Mouse (Mus musculus): Measurements from ENCODE around the gene Spast. TPM values are rescaled to one million over a fixed set of nuclear protein-coding genes. Genes with fewer than 3 reads are reported as not detected.

Gene Spast
- polyA plus RNA-seq, 1 experiment from 2014 or later = 9.1 TPM

- ATAC-seq (replicated peaks; ENCODE audit: extremely low read depth, insufficient read depth, low FRiP score) = no peak
- no peak overlapping the region for H3K4me3 ChIP-seq (ENCODE audit: low read length)
- no peaks in the 10 kb centered on the region for H3K9me3 ChIP-seq (replicated peaks; ENCODE audit: control insufficient read depth, low read length)
- WGBS = 67% methylated on average over 5 of the region's 5 CpGs
- no peaks in the 10 kb centered on the region for H3K36me3 ChIP-seq (ENCODE audit: control insufficient read depth, insufficient read depth)
- H3K4me1 ChIP-seq (ENCODE audit: control insufficient read depth, insufficient read depth, low read length) = peaks cover 9% of the 10 kb centered on the region; the same call in 1 of the 2 replicates
- H3K4me2 ChIP-seq (ENCODE audit: low read depth, low read length) = no peak overlapping the region
- no peaks in the 10 kb centered on the region for H3K27me3 ChIP-seq (ENCODE audit: control insufficient read depth, insufficient read depth, low read length)
- no peak overlapping the region for H3K27ac ChIP-seq (ENCODE audit: low read length)
- H3K9ac ChIP-seq (ENCODE audit: low read length) = no peak overlapping the region
Observed at GRCm38 (mm10) chr17:74432631-74433030, 93.8 kb downstream of the Spast start.

GRCm38 (mm10) chr17:74437762-74438161 is 99.0 kb downstream of the Spast start:
- 76% methylated on average over 9 of the region's 9 CpGs for WGBS
- Histone ChIP-seq H3K4me3 (ENCODE audit: low read length) (no peak overlapping the region), H3K4me2 (ENCODE audit: low read depth, low read length) (no peak overlapping the region), H3K36me3 (ENCODE audit: control insufficient read depth, insufficient read depth) (no peaks in the 10 kb centered on the region), H3K27me3 (ENCODE audit: control insufficient read depth, insufficient read depth, low read length) (no peaks in the 10 kb centered on the region), H3K9me3 (replicated peaks; ENCODE audit: control insufficient read depth, low read length) (no peaks in the 10 kb centered on the region), H3K9ac (ENCODE audit: low read length) (no peak overlapping the region), H3K27ac (ENCODE audit: low read length) (no peak overlapping the region), H3K4me1 (ENCODE audit: control insufficient read depth, insufficient read depth, low read length) (no peaks in the 10 kb centered on the region)
- ATAC-seq (replicated peaks; ENCODE audit: extremely low read depth, insufficient read depth, low FRiP score) = no peak

GRCm38 (mm10) chr17:74440486-74440885 is 101.7 kb downstream of the Spast start:
- no peak overlapping the region for H3K27ac ChIP-seq (ENCODE audit: low read length)
- H3K36me3 ChIP-seq (ENCODE audit: control insufficient read depth, insufficient read depth) = no peaks in the 10 kb centered on the region
- no peaks in the 10 kb centered on the region for H3K27me3 ChIP-seq (ENCODE audit: control insufficient read depth, insufficient read depth, low read length)
- no peak overlapping the region for H3K9ac ChIP-seq (ENCODE audit: low read length)
- no peak overlapping the region for H3K4me3 ChIP-seq (ENCODE audit: low read length)
- ATAC-seq (replicated peaks; ENCODE audit: extremely low read depth, insufficient read depth, low FRiP score) = no peak
- no peaks in the 10 kb centered on the region for H3K4me1 ChIP-seq (ENCODE audit: control insufficient read depth, insufficient read depth, low read length)
- H3K4me2 ChIP-seq (ENCODE audit: low read depth, low read length) = no peak overlapping the region
- WGBS = 59% methylated on average over 5 of the region's 5 CpGs
- H3K9me3 ChIP-seq (replicated peaks; ENCODE audit: control insufficient read depth, low read length) = no peaks in the 10 kb centered on the region

Other genes with a start within 250 kb of the Spast start
- 71.4 and 72.2 TPM in 2 replicates for gene Memo1, start 43.5 kb upstream of the Spast start, polyA plus RNA-seq (2015; fragmentation: Nextera tagmentation; extraction: Ambion mirVana)
- gene Dpy30, start 15.0 kb upstream of the Spast start, polyA plus RNA-seq (2015; fragmentation: Nextera tagmentation; extraction: Ambion mirVana) = 184 and 188 TPM in 2 replicates
- 25.9 and 26.7 TPM in 2 replicates for gene Slc30a6, start 56.6 kb downstream of the Spast start, polyA plus RNA-seq (2015; fragmentation: Nextera tagmentation; extraction: Ambion mirVana)
- 0.07 and 0.28 TPM in 2 replicates for gene Nlrc4, start 120.2 kb downstream of the Spast start, polyA plus RNA-seq (2015; fragmentation: Nextera tagmentation; extraction: Ambion mirVana)
- 52.7 and 56.6 TPM in 2 replicates for gene Yipf4, start 150.5 kb downstream of the Spast start, polyA plus RNA-seq (2015; fragmentation: Nextera tagmentation; extraction: Ambion mirVana)
- gene Birc6, start 189.3 kb downstream of the Spast start, polyA plus RNA-seq (2015; fragmentation: Nextera tagmentation; extraction: Ambion mirVana) = 46.6 and 51.8 TPM in 2 replicates